Mouse (Mus musculus) left cerebral cortex, postnatal 36 days (tissue): ENCODE measurements around the gene Actg1. TPM values are rescaled to one million over a fixed set of nuclear protein-coding genes. Genes with fewer than 3 reads are reported as not detected.
"Not testable (repeated sequence)": the region's sequence is repeated elsewhere in the genome, so short reads cannot be mapped to it uniquely, and the experiment has no call there.

Experiments used
- DNase-seq, 2 experiments: peaks; one replicate each; pipeline ENCODE4 v3.0.0; 2021 to 2022; ENCODE audit warnings: low spot score in 2 of 2, mixed read lengths in 1 of 2
- intact Hi-C: fragments of 180-260 bp; cut with DNase I; formaldehyde crosslinking; loops from one replicate; pipeline ENCODE4 v1.15.1; 2025
- total RNA-seq, 2 experiments: library from RNA; stranded (reverse); gene quantifications; 2 replicates each; pipeline ENCODE4 v1.2.3; 2021

Gene Actg1
- total RNA-seq, 2 experiments from 2014 or later = 1,144 to 1,299 TPM

DNA sequence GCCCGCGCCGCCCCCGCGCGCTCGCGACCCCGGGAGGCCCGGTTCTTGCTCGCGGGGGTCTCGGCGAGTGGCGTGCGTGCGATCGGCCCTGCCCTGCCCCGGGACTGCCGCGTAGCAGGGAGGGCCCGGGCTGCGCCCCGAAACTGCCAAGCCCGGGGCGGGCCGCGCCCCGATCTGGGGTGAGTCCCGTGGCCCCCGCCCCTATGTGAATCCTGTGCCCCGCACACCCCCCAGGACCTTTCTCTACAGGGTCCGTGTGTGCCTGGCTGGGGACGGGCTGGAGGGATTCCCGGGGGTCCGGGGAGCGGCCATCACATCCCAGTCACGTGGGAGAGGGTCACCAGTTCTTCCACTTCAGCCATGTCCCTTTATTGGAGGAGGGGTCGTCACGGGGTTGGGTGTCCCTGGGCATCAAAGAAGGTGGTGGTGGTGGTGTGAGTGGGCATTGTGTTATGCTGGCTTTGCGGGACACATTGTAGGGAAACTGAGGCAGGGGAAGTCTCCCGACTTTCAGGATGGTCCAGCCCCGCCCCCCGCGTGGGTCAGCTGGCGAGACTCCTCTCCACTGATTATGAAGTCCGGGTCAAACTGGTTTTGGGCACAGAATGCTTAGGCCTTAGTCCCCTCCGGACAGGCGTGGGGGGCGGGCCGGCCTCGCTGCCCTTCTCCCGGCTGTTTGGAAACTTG is 485 bp upstream of the Actg1 start:
- intact Hi-C loops = loop anchor here (5.0 kb wide), 2 partner anchors 37 to 117 kb away; partner anchors contain the start of gene Bahcc1
- DNase-seq = peak; percentile 42 to 50

DNA sequence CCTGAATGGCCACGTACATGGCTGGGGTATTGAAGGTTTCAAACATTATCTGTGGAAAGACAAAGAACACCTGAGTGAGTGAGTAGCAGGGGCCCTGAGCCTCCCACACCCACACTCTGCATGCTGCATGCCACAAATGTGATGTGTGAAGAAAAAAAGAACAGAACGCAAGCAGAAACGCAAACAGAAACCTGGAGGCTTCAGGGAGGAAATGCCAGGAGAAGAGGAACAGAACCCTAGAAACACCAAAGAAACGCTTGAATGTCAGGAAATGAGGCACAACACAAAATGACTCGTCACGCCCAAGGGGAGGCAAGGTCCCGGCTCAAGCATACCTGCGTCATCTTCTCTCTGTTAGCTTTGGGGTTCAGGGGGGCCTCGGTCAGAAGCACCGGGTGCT is 1.0 kb downstream of the Actg1 start:
- DNase-seq = no peak

DNA sequence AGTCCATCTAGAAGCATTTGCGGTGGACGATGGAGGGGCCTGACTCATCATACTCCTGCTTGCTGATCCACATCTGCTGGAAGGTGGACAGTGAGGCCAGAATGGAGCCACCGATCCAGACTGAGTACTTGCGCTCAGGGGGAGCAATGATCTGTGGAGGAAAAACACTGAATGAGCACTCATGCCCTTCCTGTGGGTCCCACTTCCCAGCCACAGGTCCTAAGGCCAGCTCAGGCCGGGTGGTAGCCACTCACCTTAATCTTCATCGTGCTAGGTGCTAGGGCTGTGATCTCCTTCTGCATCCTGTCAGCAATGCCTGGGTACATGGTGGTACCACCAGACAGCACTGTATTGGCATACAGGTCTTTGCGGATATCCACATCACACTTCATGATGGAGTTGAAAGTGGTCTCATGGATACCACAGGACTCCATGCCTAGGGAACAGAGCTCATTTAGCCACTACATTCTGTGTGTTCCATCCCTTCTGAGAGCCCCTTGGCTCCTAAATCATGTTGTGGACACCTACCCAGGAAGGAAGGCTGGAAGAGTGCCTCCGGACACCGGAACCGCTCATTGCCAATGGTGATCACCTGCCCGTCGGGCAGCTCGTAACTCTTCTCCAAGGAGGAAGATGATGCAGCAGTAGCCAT is 1.8 kb downstream of the Actg1 start:
- not testable (repeated sequence) for DNase-seq
- intact Hi-C loops = loop anchor here (5.0 kb wide), 2 partner anchors 34 to 114 kb away; partner anchors contain the start of gene Bahcc1

More for the DNA sequence above, 1.0 kb downstream of the Actg1 start:
- intact Hi-C loops = loop anchor here (5.0 kb wide), 2 partner anchors 35 to 115 kb away; partner anchors contain the start of gene Bahcc1

DNA sequence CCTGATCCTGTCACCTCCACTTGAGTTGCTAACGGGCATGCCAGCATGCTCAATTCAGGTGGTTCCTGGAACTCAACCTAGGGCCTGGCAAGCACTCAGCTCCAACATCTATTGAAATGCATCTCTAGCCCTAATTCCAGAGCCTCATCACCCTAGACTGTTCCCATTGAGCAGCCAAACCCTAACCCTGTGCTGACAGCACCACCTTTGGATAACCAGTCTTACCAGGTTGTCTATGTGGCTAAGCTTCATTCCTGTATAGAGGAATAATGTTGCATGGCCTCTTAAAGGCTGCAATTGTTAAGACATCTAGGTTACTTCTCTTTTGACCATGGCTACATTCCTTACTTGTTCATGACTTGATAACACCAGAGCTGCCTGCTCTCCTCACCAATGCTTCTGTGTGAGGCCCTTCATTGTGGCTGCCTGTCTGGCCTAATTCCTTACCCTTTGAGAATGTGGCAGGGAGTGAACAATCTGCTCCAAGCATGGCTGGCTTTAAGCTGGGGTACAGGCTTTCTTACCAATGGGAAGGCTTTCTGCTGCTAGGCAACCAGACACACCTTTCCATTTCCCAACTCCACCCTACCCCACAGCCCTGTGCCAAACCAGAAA is 3.2 kb downstream of the Actg1 start:
- intact Hi-C loops = loop anchor here (5.0 kb wide), 2 partner anchors 33 to 113 kb away; partner anchors contain the start of gene Bahcc1
- peak in 1 of 2 experiments; percentile 8 for DNase-seq

DNA sequence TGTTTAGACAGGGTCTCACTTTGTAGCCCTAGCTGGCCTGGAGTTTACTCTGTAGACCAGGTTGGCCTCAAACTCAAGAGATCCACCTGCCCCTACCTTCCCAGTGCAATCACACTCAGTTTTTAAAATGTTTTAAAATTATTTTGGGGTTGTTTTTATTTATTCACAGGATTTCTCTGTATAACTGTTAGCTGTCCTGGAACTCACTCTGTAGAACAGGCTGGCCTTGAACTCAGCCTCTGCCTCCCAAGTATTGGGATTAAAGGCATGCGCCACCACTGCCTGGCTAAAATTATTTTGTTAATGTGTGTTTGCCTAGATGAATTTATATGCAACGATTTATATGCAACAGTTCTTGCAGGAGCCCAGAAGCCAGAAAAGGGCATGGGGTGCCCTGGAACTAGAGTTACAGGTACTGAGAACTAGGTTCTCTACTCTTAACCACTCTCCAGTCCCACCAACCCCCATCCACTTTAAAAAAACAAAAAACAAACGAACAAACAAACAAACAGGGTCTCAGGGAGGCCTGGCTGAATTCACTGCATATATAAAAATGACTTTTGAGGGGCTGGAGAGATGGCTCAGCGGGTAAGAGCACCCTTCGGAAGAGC is 3.9 kb downstream of the Actg1 start:
- no peak for DNase-seq

DNA sequence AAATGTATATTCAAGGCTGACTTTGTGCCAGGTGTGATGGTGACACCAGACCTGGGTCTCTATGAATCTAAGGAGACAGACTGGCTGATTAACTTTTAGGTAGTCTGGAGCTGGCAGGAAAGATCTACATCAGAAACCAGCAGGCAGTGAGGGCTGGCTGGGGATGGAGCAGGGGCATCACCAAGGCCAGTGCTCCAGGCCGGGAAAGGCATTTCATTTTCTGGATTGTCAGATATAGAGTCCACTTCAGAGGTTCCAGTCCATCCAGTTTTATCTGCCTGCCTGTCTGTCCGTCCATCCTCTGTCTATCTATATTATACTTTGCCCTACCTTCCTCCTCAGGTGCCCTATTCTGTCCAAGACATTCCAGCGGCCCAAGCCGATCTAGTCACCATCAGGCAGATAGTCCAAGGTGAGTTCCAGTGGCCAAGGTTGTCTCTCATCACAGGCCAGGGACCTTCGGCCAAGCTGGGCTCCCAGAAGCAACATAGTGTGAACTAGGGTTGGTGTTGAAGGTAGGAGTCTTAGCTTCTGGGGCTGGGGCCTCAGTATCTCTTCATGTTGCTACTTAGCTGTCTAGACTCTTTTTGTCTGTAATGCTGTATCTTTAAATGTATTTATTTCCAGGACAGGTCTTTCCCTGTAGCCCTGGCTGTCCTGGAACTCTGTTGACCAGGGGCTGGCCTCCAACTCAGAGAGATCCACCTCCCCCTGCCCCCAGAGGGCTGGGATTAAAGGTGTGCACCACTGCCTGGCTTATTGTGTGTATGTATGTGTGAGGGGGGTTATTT is 4.6 kb downstream of the Actg1 start:
- DNase-seq = no peak
- intact Hi-C loops = no loop called here

More for the DNA sequence above, 3.9 kb downstream of the Actg1 start:
- intact Hi-C loops = no loop called here

DNA sequence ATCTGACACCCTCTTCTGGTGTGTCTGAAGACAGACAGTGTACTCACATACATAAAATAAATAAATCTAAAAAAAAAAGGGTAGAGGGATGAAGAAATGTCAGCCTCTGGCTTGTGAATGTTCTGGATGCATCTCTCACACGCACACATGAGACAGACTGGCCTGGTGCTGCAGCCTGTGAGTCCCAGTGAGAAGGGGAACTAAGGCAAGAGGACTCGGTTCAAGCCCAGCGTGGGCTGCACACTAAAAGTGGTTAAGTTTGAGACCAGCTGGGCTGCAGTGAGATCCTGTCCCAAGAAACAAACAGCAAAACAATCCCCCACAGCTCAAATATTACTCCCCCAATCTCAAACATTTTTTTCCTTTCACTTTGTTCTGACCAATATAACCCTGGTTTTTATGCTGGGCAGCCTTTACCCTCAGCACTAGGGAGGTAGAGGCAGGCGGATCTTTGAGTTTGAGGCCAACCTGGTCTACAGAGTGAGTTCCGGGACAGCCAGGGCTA is 5.6 kb downstream of the Actg1 start:
- no peak for DNase-seq
- intact Hi-C loops = no loop called here

DNA sequence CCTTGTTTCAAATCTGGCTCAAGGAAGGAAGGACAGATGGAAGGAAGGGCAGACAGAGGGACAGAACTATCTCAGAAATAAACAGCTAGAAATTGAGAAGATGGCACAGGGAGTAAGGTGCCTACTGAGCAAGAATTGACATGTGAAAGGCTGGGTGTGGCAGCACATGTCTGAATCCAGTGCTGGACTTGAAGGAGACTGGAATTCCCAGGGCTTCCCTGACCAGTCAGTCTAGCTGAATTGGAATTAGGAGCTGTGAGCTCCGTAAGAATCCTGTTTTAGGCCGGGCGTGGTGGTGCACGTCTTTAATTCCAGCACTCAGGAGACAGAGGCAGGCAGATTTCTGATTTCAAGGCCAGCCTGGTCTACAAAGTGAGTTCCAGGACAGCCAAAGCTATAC is 6.7 kb downstream of the Actg1 start:
- DNase-seq = no peak
- intact Hi-C loops = no loop called here

DNA sequence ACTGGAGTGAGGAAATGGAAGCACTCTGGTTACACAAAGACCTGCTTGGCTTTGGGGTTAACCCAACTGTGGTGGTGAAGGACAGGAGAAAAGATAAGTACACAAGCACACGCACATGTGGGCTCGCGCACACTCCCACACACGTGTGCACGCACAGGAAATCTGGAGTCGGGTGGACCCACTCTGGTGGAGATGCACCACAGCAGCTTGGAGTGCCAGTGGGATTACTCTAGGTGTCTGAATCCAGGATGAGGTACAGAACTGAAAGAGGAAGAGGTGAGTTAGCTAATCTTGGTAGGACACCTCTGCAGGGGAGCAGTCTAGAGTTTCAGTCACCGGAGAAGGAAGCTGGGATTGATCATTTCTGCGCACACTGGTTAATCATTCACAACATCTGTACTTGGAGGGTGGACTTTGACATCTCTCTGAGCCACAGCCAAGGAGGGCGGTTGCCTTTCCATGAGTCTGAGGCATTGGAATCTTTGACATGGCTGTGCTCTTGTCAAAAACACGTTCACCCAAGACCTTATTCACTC is 8.3 kb downstream of the Actg1 start:
- DNase-seq = no peak
- intact Hi-C loops = no loop called here

DNA sequence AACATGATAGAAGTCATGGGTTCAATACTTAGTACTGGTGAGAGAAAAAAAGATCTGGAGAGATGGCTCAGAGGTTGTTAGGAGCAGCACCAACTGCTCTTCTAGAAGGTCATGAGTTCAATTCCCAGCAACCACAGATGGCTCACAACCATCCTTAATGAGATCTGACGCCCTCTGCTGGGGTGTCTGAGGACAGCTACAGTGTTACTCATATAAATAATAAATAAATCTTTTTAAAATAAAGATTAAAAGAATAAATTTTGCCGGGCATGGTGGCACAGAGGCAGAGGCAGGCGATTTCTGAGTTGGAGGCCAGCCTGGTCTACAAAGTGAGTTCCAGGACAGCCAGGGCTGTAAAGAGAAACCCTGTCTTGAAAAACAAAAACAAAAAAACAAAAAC is 9.6 kb downstream of the Actg1 start:
- intact Hi-C loops = no loop called here

DNA sequence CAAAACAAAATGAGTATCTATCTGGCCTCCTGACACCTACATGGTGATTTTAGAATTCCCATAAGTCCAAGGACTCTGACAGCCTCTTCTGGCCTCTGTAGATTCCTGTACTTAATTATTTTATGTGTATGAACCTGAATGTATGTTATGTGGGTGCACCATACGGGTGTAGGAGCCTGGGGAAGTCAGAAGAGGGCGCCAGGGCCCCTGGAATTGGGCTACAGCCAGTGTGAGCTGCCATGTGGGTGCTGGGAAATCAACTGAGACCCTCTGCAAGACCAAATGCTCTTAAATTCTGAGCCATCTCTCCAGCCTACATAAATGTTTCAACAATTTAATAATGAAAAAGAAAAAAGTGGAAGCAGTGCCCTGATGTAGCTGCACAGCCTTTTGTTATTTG is 10.9 kb downstream of the Actg1 start:
- intact Hi-C loops = no loop called here

More for the DNA sequence above, 9.6 kb downstream of the Actg1 start:
- DNase-seq = no peak

DNA sequence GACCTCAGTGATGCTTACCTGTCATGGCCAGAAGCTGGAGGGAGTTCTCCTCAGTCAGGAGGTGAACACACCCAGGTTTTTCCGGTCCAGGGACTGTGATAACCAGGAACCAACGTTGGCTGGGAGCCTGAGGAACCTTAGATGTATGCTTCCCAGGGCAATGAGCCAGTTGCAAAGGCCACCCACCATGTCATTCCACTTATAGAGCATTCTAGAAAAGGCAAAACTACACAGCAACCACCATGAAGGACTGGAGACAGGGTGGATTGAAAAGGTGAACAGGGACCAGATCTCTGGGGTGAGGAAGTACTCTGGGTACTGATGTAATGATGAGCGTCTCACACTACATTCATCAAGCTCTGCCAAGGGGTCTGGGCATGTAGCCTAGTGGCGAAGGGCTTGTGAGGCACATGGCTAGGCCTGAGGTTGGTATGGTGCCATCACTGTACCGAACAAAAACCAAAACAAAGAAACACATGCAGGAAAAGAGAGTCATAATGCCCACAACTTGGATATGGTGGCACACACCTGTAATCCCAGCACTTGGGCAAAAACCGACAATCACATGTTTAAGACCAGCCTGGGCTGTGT is 12.8 kb downstream of the Actg1 start:
- intact Hi-C loops = no loop called here
- no peak for DNase-seq

More for the DNA sequence above, 10.9 kb downstream of the Actg1 start:
- no peak for DNase-seq

DNA sequence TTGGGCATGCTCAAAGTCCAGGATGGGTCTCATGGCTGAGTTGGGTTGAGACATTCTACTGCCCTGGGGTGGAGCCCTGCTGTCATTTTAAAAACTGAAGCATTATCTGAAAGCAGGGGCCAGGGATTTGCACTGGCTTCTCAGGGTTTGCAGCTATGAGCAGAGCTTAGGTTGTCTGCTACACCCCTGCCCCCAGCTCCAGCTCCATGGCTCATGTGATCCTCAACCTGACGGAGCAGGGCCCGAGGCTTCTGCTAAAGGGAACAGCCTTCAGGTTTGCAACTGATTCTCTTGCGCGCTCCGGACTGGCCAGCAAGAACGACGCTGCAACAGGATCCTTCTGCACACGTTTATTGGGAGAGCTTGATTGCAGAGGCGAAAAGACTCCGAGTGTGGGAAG is 28.2 kb downstream of the Actg1 start:
- intact Hi-C loops = no loop called here
- DNase-seq = no peak

DNA sequence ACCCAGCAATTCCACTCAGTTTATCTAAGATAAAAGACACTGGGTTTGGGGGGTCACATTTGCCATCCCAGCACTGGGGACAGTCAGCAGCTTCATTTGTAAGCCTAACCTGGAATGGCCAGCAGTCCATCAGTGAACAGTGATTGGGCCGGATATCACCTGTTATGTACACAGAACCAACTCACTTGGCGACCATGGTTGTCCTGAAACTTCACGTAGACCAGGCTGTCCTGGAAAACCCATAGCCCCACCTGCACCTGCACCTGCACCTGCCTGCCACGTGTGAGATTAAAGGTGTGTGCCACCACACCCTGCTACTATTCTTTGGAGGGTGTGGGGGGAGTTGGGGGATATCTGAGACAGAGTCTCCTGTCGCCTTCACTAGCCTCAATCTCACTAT is 29.0 kb downstream of the Actg1 start:
- DNase-seq = no peak
- intact Hi-C loops = no loop called here

DNA sequence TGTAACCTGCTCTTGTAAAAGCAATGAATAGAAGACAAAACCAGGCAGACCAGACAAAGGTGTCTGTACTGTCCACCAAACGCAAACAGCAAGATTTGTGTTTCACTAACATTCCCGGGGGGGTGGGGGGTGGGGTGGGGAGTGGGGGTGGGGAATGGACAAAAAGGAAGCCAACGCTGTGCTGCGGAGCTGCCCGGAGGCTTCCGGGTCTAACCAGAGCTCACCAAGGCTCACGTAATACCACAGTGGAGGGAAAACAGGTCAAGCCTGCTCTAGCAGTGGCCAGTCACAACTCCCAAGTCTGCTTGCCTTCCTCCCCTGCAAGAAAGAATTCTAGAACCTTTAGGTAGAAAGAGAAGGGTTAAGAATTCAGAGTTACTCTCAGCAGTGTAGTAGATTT is 30.9 kb downstream of the Actg1 start:
- no peak for DNase-seq
- intact Hi-C loops = no loop called here

DNA sequence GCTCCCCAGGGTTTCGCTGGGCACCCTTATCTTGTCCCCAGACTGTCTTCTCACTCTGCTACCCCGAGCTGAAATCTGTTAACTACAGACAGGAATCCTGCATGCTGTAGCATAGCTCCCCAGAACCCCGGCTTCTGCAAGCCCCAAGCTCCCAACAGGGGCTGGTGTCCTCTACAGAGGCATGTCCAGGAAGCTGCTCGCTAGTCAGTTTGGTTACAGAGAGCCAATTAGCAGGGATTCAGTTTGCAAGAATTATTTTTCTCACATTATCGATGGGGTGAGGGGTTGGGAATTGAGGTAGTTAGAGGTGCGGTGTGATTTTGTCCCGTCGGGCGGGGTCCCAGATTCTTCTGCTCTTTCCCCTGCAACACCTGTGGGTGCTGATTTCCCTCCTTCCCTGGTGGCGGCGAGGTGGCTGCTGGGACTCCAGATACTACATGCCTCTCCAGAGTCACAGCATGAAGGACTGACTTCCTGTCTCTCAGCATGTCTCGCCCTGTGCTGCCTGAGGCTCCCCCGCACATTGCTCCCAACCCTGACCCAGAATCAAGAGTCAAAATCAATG is 31.6 kb downstream of the Actg1 start:
- no peak for DNase-seq
- intact Hi-C loops = no loop called here

DNA sequence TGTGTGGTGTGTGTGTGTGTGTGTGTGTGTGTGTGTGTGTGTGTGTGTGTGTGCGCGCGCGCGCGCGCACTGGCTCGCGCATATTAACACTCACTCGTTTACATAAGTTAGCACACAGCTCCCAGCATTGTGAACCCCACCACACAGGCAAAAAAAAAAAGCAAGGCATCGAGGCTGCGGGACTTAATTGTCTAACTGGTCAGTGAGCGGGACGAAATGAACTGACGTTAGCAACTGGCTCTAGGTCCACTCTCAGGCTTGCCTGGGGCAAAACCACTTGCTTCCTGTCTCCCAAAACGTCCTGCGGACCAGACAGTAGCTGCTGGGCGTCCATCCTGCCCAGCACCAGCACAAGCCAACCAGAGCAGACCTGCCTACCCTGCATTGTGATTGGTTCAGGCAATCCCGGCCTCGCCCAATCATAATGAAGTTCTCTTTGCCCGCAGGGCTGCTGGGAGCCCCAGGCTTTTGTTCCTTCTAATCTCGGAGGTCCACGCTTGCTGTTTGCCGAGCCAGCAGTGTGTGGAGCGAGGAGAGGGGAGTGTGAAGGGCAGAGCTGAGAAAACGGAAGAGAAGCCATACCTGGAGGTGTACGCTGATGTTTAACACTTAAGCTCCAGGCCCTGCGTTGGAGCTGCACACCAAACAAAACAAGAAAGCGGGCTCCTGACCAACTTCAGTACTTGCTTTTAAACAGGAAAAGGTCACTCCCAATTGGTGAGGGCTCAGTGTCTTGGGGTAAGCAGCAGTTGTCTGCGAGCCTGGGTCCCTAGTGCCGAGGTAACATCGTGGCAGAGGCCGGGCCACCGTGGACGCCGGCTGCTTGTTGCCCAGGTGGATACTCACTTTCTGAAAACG is 32.3 kb downstream of the Actg1 start:
- intact Hi-C loops = no loop called here

DNA sequence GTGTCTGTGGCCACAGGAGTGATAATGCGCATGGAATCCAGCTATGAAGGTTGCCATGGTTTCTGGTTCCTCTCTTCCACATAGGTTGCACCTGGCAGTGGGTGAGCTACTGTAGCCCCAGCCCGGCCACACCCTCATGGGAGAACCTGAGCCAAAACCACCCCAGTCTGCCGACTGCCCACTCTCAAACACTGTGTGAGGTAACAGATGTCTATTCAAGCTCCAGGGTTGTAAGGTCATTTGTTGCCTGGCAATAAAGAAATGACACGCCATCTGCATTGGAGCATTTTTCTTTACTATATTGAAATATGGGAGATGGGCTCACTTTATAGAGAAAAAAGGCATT is 33.0 kb downstream of the Actg1 start:
- intact Hi-C loops = no loop called here
- peak; percentile 57 to 63 for DNase-seq

More for the DNA sequence above, 32.3 kb downstream of the Actg1 start:
- peak; percentile 92 for DNase-seq
